Mouse (Mus musculus) frontal cortex, postnatal 14 days (tissue): ENCODE measurements at regions not wholly inside any gene's neighbourhood (a gene's known extent, or its start where the extent isn't known, plus 50 kb on each side); places are given as distances from the start of the nearest gene placed in this dataset.

ENCODE experiments used
- DNase-seq, 2 experiments: peaks; one replicate each; pipeline ENCODE4 v3.0.0; 2022; ENCODE audit warnings: low spot score in 2 of 2

DNA sequence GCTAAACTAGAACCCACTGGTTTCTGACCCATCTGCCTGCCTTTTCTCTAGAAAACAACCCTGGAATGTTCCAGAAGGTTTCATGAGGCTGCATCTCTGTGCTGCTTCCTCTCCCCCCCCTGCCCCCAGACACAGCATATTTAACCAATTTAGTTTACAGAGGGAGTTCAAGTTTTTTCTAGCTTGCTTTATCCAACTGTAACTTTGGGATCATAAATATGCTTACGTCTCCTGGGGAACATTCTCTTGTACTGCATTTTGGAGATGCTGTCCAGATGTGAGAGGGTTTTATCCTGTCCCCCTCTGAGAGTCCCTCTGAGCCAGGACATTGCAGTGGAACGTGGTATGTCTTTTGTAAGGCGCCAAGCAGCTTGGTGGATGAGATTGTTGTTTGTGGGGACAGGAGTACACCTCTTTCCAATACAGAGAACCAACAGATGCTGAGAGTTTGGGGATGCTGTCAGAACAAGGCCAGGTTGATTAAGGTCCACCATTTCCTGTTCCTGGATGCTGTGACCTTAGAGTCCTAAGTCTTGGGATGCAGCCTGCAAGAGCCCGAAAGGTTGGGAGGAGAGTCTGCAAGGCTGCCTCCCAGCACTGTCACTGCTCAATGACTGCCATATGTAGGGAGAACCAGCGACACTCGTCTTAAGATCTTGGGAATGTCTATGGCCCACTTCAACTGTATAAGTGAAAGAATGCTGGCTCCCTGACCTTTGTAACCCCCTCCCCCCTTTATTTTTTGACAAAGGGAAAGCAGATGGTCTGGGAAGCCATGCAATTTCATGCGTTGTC is 51.4 kb upstream of the Tut7 start:
- no peak for DNase-seq
